Mouse (Mus musculus): ENCODE measurements around the gene Calm4. TPM values are rescaled to one million over a fixed set of nuclear protein-coding genes. Genes with fewer than 3 reads are reported as not detected.
"Not testable (repeated sequence)": the region's sequence is repeated elsewhere in the genome, so short reads cannot be mapped to it uniquely, and the experiment has no call there.

Calm4 gene
- polyA plus RNA-seq (2016; fragmentation: Nextera tagmentation; extraction: Ambion mirVana): not detected in 2 replicates

- not testable (repeated sequence) for H3K9ac ChIP-seq; H3K4me3 ChIP-seq (replicated peaks); H3K4me2 ChIP-seq; ATAC-seq (ENCODE audit: low FRiP score); H3K27me3 ChIP-seq; H3K4me1 ChIP-seq; H3K9me3 ChIP-seq; H3K27ac ChIP-seq; H3K36me3 ChIP-seq (replicated peaks)
Observed at GRCm38 (mm10) chr13:3837312-3837807, at the start of gene Calm4. TSS of gene Calm4 (plus strand) at chr13:3837757.

DNA sequence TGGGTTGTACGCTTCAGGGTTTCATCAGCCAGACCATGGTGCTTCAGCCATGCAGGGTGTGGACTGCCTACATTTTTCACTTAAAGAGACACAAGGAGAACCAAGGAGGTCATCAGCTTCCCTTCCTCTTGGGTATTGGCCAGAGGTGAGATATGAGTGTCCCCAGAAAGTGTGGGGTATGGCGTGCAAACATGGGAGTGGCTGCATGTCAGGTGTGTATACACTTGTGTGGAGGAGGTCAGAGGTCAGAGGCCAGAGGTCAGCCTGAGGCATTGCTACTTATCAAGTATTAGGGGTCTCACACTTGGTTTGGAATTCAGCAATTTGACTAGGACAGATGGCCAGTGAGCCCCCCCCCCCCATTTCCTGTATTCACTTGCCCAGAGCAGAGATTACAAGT, 49.0 kb upstream of the Calm4 start:
- no peak overlapping the region for H3K4me3 ChIP-seq (replicated peaks)
- H3K4me2 ChIP-seq: no peak overlapping the region
- H3K27ac ChIP-seq: no peak overlapping the region
- no peaks in the 10 kb centered on the region for H3K36me3 ChIP-seq (replicated peaks)
- no peak for ATAC-seq (ENCODE audit: low FRiP score)
- no peaks in the 10 kb centered on the region for H3K4me1 ChIP-seq
- H3K9me3 ChIP-seq: no peaks in the 10 kb centered on the region
- H3K9ac ChIP-seq: no peak overlapping the region
- no peaks in the 10 kb centered on the region for H3K27me3 ChIP-seq
- WGBS: 89% methylated on average over 2 of the region's 2 CpGs

GRCm38 (mm10) chr13:3789531-3789930, 48.0 kb upstream of the Calm4 start:
- Histone ChIP-seq H3K4me1 (peaks cover 4% of the 10 kb centered on the region; the same call in 1 of the 2 replicates), H3K4me2 (no peak overlapping the region), H3K27ac (no peak overlapping the region), H3K4me3 (replicated peaks) (no peak overlapping the region), H3K9me3 (no peaks in the 10 kb centered on the region), H3K27me3 (no peaks in the 10 kb centered on the region), H3K9ac (no peak overlapping the region), H3K36me3 (replicated peaks) (no peaks in the 10 kb centered on the region)
- no peak for ATAC-seq (ENCODE audit: low FRiP score)
- WGBS: 90% methylated on average over 2 of the region's 2 CpGs

DNA sequence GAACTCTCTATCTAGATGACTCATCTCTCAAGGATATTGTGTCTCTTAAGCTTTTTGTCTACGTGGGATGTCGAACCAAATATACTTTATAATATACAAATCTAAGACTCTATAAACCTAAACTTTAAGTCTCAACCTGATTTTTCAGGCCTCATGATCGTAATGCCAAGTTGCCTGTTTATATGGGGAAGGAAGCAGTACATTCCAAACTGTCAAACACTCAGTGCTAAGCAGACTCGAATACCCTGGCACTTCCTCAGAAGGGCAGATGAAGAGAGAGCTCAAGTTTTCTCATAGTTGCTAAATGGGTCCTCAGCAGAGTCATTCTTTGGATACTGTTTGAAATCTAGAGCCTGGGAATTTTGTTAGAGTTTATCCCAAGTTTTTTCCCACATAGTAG, 40.9 kb upstream of the Calm4 start:
- Histone ChIP-seq H3K4me2 (no peak overlapping the region), H3K4me3 (replicated peaks) (no peak overlapping the region), H3K36me3 (replicated peaks) (no peaks in the 10 kb centered on the region), H3K27me3 (no peaks in the 10 kb centered on the region), H3K4me1 (peaks cover 4% of the 10 kb centered on the region; the same call in 1 of the 2 replicates), H3K27ac (no peak overlapping the region), H3K9me3 (no peaks in the 10 kb centered on the region), H3K9ac (no peak overlapping the region)
- no peak for ATAC-seq (ENCODE audit: low FRiP score)
- WGBS: 88% methylated on average over 4 of the region's 4 CpGs

GRCm38 (mm10) chr13:3798751-3799150, 38.8 kb upstream of the Calm4 start:
- H3K27ac ChIP-seq: no peak overlapping the region
- no peaks in the 10 kb centered on the region for H3K36me3 ChIP-seq (replicated peaks)
- H3K4me2 ChIP-seq: no peak overlapping the region
- H3K9me3 ChIP-seq: no peaks in the 10 kb centered on the region
- H3K4me1 ChIP-seq: peaks cover 4% of the 10 kb centered on the region; the same call in 1 of the 2 replicates
- no peak overlapping the region for H3K4me3 ChIP-seq (replicated peaks)
- no peak overlapping the region for H3K9ac ChIP-seq
- H3K27me3 ChIP-seq: no peaks in the 10 kb centered on the region
- no peak for ATAC-seq (ENCODE audit: low FRiP score)

- no peaks in the 10 kb centered on the region for H3K9me3 ChIP-seq
- H3K9ac ChIP-seq: no peak overlapping the region
- H3K4me1 ChIP-seq: no peaks in the 10 kb centered on the region
- no peak for ATAC-seq (ENCODE audit: low FRiP score)
- no peak overlapping the region for H3K27ac ChIP-seq
- no peaks in the 10 kb centered on the region for H3K36me3 ChIP-seq (replicated peaks)
- no peaks in the 10 kb centered on the region for H3K27me3 ChIP-seq
- no peak overlapping the region for H3K4me3 ChIP-seq (replicated peaks)
- 77% methylated on average over 3 of the region's 3 CpGs for WGBS
- no peak overlapping the region for H3K4me2 ChIP-seq
Observed at GRCm38 (mm10) chr13:3799386-3799785, 38.2 kb upstream of the Calm4 start.

GRCm38 (mm10) chr13:3804186-3804585, 33.4 kb upstream of the Calm4 start, which contains the start of gene Calml3:
TSS of gene Calml3 (minus strand) at chr13:3804316.
- no peak for ATAC-seq (ENCODE audit: low FRiP score)

DNA sequence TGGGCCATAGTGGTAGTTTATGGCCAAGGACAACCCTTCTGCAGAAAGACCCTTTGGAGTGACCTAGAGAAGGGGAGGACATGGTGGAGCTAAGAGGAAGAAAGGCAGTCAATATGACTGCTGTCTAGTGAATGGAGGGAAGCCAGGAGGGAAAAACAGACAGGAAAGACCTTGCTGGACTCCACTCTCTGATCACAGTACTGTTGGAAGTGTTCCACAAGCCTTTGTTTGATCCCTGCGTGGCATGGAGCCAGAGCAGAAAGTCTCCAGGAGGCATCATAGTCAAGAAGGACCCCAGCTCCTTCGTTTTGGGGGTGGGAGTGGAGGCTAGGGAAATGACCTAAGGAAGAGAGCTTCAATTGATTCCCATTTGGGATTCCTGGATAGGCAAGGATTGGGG, 32.4 kb upstream of the Calm4 start:
- Histone ChIP-seq H3K36me3 (replicated peaks) (no peaks in the 10 kb centered on the region), H3K4me2 (no peak overlapping the region), H3K27me3 (no peaks in the 10 kb centered on the region), H3K4me3 (replicated peaks) (no peak overlapping the region), H3K9ac (no peak overlapping the region), H3K4me1 (no peaks in the 10 kb centered on the region), H3K27ac (no peak overlapping the region), H3K9me3 (no peaks in the 10 kb centered on the region)
- no peak for ATAC-seq (ENCODE audit: low FRiP score)
- WGBS: 84% methylated on average over 2 of the region's 2 CpGs

More at GRCm38 (mm10) chr13:3804186-3804585, 33.4 kb upstream of the Calm4 start, which contains the start of gene Calml3:
- H3K27ac ChIP-seq: no peak within 1 kb of the TSS
- H3K9ac ChIP-seq: no peak within 1 kb of the TSS
- H3K4me1 ChIP-seq: no peaks in the 10 kb centered on the region
- no peaks in the 10 kb centered on the region for H3K9me3 ChIP-seq
- no peaks in the 10 kb centered on the region for H3K27me3 ChIP-seq
- H3K36me3 ChIP-seq (replicated peaks): no peaks in the 10 kb centered on the region
- no peak within 1 kb of the TSS for H3K4me2 ChIP-seq
- 92% methylated on average over 13 of the region's 13 CpGs for WGBS
- H3K4me3 ChIP-seq (replicated peaks): no peak within 1 kb of the TSS

DNA sequence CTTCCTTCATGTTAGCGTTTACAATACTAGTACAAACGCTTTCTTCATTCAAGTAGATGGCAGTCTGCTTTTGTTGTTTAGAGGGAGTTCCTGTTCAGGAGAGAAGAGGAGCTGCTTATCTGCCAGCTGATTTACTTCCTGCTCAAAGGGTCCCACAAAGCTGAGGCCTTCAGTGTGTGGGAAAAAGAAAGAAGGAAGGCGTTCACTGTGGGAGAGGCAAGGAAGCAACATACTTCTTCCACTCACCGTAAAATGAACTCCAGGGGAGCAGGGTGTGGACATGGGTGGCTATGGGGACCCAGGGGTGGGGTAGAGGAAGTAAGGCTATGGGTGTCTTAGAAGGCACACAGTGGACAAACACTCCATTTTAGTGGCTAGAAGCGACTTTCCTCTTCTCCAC, 31.9 kb upstream of the Calm4 start:
- WGBS: 87% methylated on average over 5 of the region's 5 CpGs
- no peak overlapping the region for H3K4me2 ChIP-seq
- H3K9ac ChIP-seq: no peak overlapping the region
- no peaks in the 10 kb centered on the region for H3K36me3 ChIP-seq (replicated peaks)
- H3K9me3 ChIP-seq: 0 out of 2 replicates have a peak, but pooled peaks cover 3% of the 10 kb centered on the region
- H3K27ac ChIP-seq: no peak overlapping the region
- no peaks in the 10 kb centered on the region for H3K4me1 ChIP-seq
- no peak overlapping the region for H3K4me3 ChIP-seq (replicated peaks)
- no peak for ATAC-seq (ENCODE audit: low FRiP score)
- no peaks in the 10 kb centered on the region for H3K27me3 ChIP-seq

DNA sequence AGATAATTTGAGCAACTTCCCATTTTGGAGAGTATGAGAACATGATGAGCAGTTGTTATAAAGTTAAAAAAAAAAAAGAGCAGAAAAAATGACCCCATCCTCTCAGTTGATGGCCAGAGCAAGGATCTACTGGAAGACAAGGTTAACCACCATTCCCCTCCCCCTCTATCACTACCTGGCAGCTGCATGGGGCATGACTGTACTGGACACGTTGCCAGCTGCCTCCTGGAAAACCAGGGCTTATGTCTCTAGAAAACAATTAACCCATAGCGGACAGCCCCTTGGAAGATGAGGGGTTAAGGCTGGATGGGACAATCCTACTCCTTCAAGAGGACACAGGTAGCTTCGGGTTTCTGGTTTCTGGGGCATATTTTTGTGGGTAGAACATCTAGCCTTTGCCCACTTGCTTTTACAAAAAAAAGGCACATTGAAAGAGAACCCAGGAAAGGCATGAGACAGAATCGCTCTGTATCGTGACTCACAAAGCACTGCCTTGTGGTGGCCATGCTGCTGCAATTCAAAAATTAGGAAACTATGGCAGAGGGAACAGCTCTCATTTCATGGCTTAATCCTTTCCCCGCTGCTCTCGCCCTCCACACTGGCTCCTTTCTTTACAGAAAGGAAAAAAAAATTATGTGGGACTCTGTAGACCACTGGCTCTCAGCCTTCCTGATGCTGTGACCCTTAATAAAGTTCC, 30.3 kb upstream of the Calm4 start:
- 0 out of 2 replicates have a peak, but pooled peaks cover 3% of the 10 kb centered on the region for H3K9me3 ChIP-seq
- H3K4me3 ChIP-seq (replicated peaks): no peak overlapping the region
- no peak overlapping the region for H3K27ac ChIP-seq
- H3K4me1 ChIP-seq: no peaks in the 10 kb centered on the region
- no peaks in the 10 kb centered on the region for H3K27me3 ChIP-seq
- WGBS: 72% methylated on average over 7 of the region's 7 CpGs
- no peak for ATAC-seq (ENCODE audit: low FRiP score)
- no peak overlapping the region for H3K4me2 ChIP-seq
- no peak overlapping the region for H3K9ac ChIP-seq
- H3K36me3 ChIP-seq (replicated peaks): no peaks in the 10 kb centered on the region

GRCm38 (mm10) chr13:3818012-3818739, 19.4 kb upstream of the Calm4 start:
- H3K36me3 ChIP-seq (replicated peaks): no peaks in the 10 kb centered on the region
- no peaks in the 10 kb centered on the region for H3K9me3 ChIP-seq
- no peaks in the 10 kb centered on the region for H3K27me3 ChIP-seq
- no peak overlapping the region for H3K27ac ChIP-seq
- no peak overlapping the region for H3K4me2 ChIP-seq
- H3K4me1 ChIP-seq: no peaks in the 10 kb centered on the region
- no peak for ATAC-seq (ENCODE audit: low FRiP score)
- WGBS: 82% methylated on average over 5 of the region's 5 CpGs
- no peak overlapping the region for H3K9ac ChIP-seq
- H3K4me3 ChIP-seq (replicated peaks): no peak overlapping the region

DNA sequence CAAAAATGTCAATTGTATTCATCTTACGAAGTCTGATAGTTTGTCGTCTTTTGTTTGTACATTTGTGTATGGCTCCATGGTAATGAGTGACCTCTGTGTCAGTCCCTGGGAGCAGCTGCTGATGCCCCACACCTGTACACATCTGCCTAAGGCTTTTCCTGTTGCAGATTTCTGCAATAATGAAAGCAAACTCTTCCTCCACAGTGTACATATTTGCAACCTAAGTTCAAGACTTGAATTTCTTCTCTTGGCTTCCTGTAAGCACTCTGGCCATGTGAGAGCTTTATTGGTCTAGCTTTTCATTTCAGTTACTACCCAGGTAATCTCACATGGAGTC, 18.8 kb upstream of the Calm4 start:
- Histone ChIP-seq H3K27me3 (no peaks in the 10 kb centered on the region), H3K9me3 (no peaks in the 10 kb centered on the region), H3K4me3 (replicated peaks) (no peak overlapping the region), H3K27ac (no peak overlapping the region), H3K4me1 (no peaks in the 10 kb centered on the region), H3K36me3 (replicated peaks) (no peaks in the 10 kb centered on the region), H3K9ac (no peak overlapping the region), H3K4me2 (no peak overlapping the region)
- ATAC-seq (ENCODE audit: low FRiP score): no peak
- 91% methylated on average over 2 of the region's 2 CpGs for WGBS

- Histone ChIP-seq H3K4me1 (no peaks in the 10 kb centered on the region), H3K27me3 (no peaks in the 10 kb centered on the region), H3K27ac (no peak overlapping the region), H3K4me3 (replicated peaks) (no peak overlapping the region), H3K4me2 (no peak overlapping the region), H3K36me3 (replicated peaks) (no peaks in the 10 kb centered on the region), H3K9ac (no peak overlapping the region), H3K9me3 (no peaks in the 10 kb centered on the region)
- no peak for ATAC-seq (ENCODE audit: low FRiP score)
- WGBS: 68% methylated on average over 4 of the region's 4 CpGs
Observed at GRCm38 (mm10) chr13:3822105-3822504, 15.5 kb upstream of the Calm4 start.

All from forebrain, embryonic 12.5 days (tissue).